Mouse (Mus musculus): ENCODE data around the gene 1700034I23Rik.

DNA sequence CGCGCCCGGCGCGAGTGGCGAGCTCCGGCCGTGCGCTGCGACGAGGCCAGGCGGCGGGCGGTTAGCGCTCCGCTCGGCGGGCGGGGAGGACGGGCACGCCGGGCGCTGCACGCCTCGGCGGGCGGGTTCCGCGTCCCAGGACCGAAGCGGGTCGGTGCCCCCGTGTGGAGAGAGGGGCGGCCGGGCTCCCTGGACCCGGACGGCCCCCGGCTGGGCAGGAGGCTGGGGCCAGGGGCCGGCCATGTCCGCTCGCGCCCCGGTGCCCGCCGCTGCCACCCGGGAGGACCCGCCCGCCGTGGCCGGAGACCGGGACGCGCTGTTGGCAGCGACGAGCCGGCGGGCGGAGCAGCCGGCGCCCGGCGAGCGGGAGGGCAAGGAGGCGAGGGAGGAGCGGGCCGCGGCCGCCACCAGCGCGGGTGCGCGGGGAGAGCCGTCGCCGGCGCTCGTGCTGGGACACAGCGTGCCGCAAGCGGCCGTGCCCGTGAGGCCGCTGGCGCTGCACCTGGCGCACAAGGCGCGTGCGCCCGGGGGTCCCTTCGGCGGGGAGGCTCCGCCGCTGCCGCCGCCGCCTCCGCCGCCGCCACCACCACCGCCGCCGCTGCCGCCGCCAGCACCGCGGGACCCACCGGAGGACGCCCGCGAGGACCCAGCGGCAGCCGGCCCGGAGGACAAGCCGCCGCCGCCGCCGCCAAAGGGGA, 47.7 kb upstream of the 1700034I23Rik start:
- TF ChIP-seq CTCF (IDR thresholded peaks at IDR 0.05; ENCODE audit: control insufficient read depth, insufficient read depth, insufficient replicate concordance, low read depth, low read length) (no peak), POLR2A (IDR thresholded peaks at IDR 0.05; ENCODE audit: control insufficient read depth, low read depth, low read length) (no peak; the same call in 1 of the 2 replicates)
